Mouse (Mus musculus): ENCODE measurements around the gene Arl15. TPM values are rescaled to one million over a fixed set of nuclear protein-coding genes. Genes with fewer than 3 reads are reported as not detected.

Gene Arl15
- polyA plus RNA-seq, 1 experiment: 1.3 TPM

- H3K4me3 ChIP-seq (ENCODE audit: extremely low read depth, insufficient read depth, insufficient read length): no peak overlapping the region
- H3K27ac ChIP-seq (ENCODE audit: insufficient read depth, low read length): no peak overlapping the region
- H3K4me1 ChIP-seq (ENCODE audit: control insufficient read depth, insufficient read depth, insufficient read length): no peaks in the 10 kb centered on the region
- H3K27me3 ChIP-seq (ENCODE audit: control insufficient read depth, insufficient read depth, low read length): no peaks in the 10 kb centered on the region
- H3K36me3 ChIP-seq (ENCODE audit: control insufficient read depth, insufficient read depth, low read length): no peaks in the 10 kb centered on the region
- TF ChIP-seq CTCF (IDR thresholded peaks at IDR 0.05; ENCODE audit: extremely low read depth, insufficient read depth, insufficient read length, insufficient replicate concordance) (no peak), POLR2A (IDR thresholded peaks at IDR 0.05; ENCODE audit: low read depth, low read length) (no peak)
- 65% methylated on average over 6 of the region's 6 CpGs for WGBS
- no peak for DNase-seq (ENCODE audit: low read depth in 1 of 2, low spot score in 2 of 2)
Measured at GRCm38 (mm10) chr13:113983633-113984032, 189.3 kb downstream of the Arl15 start.

- H3K27ac ChIP-seq (ENCODE audit: insufficient read depth, low read length): no peak overlapping the region
- H3K4me1 ChIP-seq (ENCODE audit: control insufficient read depth, insufficient read depth, insufficient read length): no peaks in the 10 kb centered on the region
- H3K27me3 ChIP-seq (ENCODE audit: control insufficient read depth, insufficient read depth, low read length): no peaks in the 10 kb centered on the region
- no peak for DNase-seq (ENCODE audit: low read depth in 1 of 2, low spot score in 2 of 2)
- H3K36me3 ChIP-seq (ENCODE audit: control insufficient read depth, insufficient read depth, low read length): no peaks in the 10 kb centered on the region
- 95% methylated on average over 4 of the region's 4 CpGs for WGBS
- TF ChIP-seq POLR2A (IDR thresholded peaks at IDR 0.05; ENCODE audit: low read depth, low read length): no peak
- TF ChIP-seq CTCF (IDR thresholded peaks at IDR 0.05; ENCODE audit: extremely low read depth, insufficient read depth, insufficient read length, insufficient replicate concordance): no peak
- H3K4me3 ChIP-seq (ENCODE audit: extremely low read depth, insufficient read depth, insufficient read length): no peak overlapping the region
Measured at GRCm38 (mm10) chr13:113984491-113984890, 190.2 kb downstream of the Arl15 start.

DNA sequence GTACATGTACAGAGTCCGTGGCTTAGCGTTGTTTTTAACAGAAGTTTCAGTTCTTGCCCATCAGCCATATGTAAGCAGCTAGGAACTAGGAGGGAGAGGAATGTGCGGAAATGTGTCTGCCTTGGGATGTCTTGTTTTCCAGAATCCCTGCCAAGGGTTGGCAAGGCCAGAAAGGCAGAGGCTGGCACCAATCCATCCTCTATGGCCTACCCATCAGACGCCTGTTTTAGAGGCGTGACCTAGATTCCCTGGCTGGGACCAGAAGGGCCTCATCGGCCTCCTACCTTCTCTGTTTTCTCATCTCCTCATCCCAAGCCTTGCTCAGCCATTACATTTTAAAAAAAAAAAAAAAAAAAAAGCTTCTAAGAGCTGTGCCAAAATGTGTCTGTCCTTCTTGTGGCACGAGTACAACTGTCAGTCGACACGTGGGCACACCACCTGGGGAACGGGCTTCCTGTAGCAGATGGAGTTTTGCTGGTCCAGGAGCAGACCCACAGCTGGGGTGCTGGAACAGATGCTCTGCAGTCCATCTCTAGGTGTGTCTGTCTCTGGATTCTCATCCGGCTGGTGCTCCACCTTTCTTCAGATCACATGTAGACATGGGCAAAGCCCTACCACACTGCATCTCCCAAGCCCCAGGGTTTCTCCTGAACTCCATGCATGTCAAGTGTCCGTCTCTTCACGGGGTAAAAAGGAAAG lies 192.7 kb downstream of the Arl15 start:
- H3K27ac ChIP-seq (ENCODE audit: insufficient read depth, low read length): no peak overlapping the region
- no peaks in the 10 kb centered on the region for H3K36me3 ChIP-seq (ENCODE audit: control insufficient read depth, insufficient read depth, low read length)
- WGBS: 91% methylated on average over 13 of the region's 13 CpGs
- H3K4me1 ChIP-seq (ENCODE audit: control insufficient read depth, insufficient read depth, insufficient read length): no peaks in the 10 kb centered on the region
- no peak overlapping the region for H3K4me3 ChIP-seq (ENCODE audit: extremely low read depth, insufficient read depth, insufficient read length)
- TF ChIP-seq CTCF (IDR thresholded peaks at IDR 0.05; ENCODE audit: extremely low read depth, insufficient read depth, insufficient read length, insufficient replicate concordance) (no peak), POLR2A (IDR thresholded peaks at IDR 0.05; ENCODE audit: low read depth, low read length) (no peak)
- no peak for DNase-seq (ENCODE audit: low read depth in 1 of 2, low spot score in 2 of 2)
- no peaks in the 10 kb centered on the region for H3K27me3 ChIP-seq (ENCODE audit: control insufficient read depth, insufficient read depth, low read length)

DNA sequence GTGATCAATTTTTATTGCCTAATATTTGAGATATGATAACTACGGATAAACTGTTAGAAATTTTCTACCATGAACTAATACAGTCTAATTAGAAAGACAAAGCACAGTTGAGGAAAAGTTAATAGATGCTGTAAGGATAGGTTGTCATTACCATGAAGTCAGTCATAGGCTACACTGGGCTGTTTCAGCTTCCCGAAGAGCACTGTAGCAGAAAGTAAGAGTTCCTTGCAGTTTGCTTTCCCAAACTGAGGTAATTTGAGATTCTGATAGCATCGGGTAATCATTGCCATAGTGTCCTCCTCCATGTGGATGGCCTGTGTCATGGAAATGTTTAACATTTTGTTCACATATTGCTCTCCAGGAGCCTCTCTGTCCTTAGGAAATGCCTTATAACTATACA lies 195.9 kb downstream of the Arl15 start:
- no peaks in the 10 kb centered on the region for H3K27me3 ChIP-seq (ENCODE audit: control insufficient read depth, insufficient read depth, low read length)
- 95% methylated on average over 3 of the region's 3 CpGs for WGBS
- no peaks in the 10 kb centered on the region for H3K36me3 ChIP-seq (ENCODE audit: control insufficient read depth, insufficient read depth, low read length)
- no peaks in the 10 kb centered on the region for H3K4me1 ChIP-seq (ENCODE audit: control insufficient read depth, insufficient read depth, insufficient read length)
- H3K27ac ChIP-seq (ENCODE audit: insufficient read depth, low read length): no peak overlapping the region
- DNase-seq (ENCODE audit: low read depth in 1 of 2, low spot score in 2 of 2): no peak
- H3K4me3 ChIP-seq (ENCODE audit: extremely low read depth, insufficient read depth, insufficient read length): no peak overlapping the region
- TF ChIP-seq POLR2A (IDR thresholded peaks at IDR 0.05; ENCODE audit: low read depth, low read length) (no peak), CTCF (IDR thresholded peaks at IDR 0.05; ENCODE audit: extremely low read depth, insufficient read depth, insufficient read length, insufficient replicate concordance) (no peak)

- H3K27ac ChIP-seq (ENCODE audit: insufficient read depth, low read length): no peak overlapping the region
- DNase-seq (ENCODE audit: low read depth in 1 of 2, low spot score in 2 of 2): no peak
- H3K36me3 ChIP-seq (ENCODE audit: control insufficient read depth, insufficient read depth, low read length): no peaks in the 10 kb centered on the region
- 93% methylated on average over 10 of the region's 10 CpGs for WGBS
- TF ChIP-seq POLR2A (IDR thresholded peaks at IDR 0.05; ENCODE audit: low read depth, low read length): no peak
- TF ChIP-seq CTCF (IDR thresholded peaks at IDR 0.05; ENCODE audit: extremely low read depth, insufficient read depth, insufficient read length, insufficient replicate concordance): no peak
- no peak overlapping the region for H3K4me3 ChIP-seq (ENCODE audit: extremely low read depth, insufficient read depth, insufficient read length)
- H3K4me1 ChIP-seq (ENCODE audit: control insufficient read depth, insufficient read depth, insufficient read length): no peaks in the 10 kb centered on the region
- H3K27me3 ChIP-seq (ENCODE audit: control insufficient read depth, insufficient read depth, low read length): no peaks in the 10 kb centered on the region
Measured at GRCm38 (mm10) chr13:113990701-113991100, 196.4 kb downstream of the Arl15 start.

DNA sequence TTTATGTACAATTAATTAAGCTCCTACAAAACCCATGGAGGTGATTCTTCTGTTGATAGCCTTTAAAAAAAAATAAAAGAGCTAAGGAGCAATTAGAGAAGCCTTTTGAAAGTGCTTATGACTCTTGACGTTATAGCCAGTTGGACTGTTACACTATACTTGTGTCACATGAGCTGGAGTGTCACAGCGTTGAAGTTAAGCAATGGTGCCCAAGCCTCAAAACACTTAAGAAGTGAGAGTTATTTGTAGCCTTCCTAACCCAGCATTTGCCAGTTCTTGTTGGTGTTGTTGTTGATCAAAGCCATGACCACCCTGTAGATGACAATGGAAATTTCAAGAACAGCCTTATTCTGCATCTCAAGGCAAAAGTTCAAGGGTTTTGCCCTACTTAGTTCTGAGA lies 198.8 kb downstream of the Arl15 start:
- no peaks in the 10 kb centered on the region for H3K27me3 ChIP-seq (ENCODE audit: control insufficient read depth, insufficient read depth, low read length)
- WGBS: 97% methylated on average over 2 of the region's 2 CpGs
- DNase-seq (ENCODE audit: low read depth in 1 of 2, low spot score in 2 of 2): no peak
- H3K36me3 ChIP-seq (ENCODE audit: control insufficient read depth, insufficient read depth, low read length): no peaks in the 10 kb centered on the region
- H3K27ac ChIP-seq (ENCODE audit: insufficient read depth, low read length): no peak overlapping the region
- H3K4me3 ChIP-seq (ENCODE audit: extremely low read depth, insufficient read depth, insufficient read length): no peak overlapping the region
- no peaks in the 10 kb centered on the region for H3K4me1 ChIP-seq (ENCODE audit: control insufficient read depth, insufficient read depth, insufficient read length)
- TF ChIP-seq POLR2A (IDR thresholded peaks at IDR 0.05; ENCODE audit: low read depth, low read length) (no peak), CTCF (IDR thresholded peaks at IDR 0.05; ENCODE audit: extremely low read depth, insufficient read depth, insufficient read length, insufficient replicate concordance) (no peak)

- 92% methylated on average over 6 of the region's 6 CpGs for WGBS
- no peaks in the 10 kb centered on the region for H3K36me3 ChIP-seq (ENCODE audit: control insufficient read depth, insufficient read depth, low read length)
- no peak overlapping the region for H3K4me3 ChIP-seq (ENCODE audit: extremely low read depth, insufficient read depth, insufficient read length)
- DNase-seq (ENCODE audit: low read depth in 1 of 2, low spot score in 2 of 2): no peak
- H3K4me1 ChIP-seq (ENCODE audit: control insufficient read depth, insufficient read depth, insufficient read length): no peaks in the 10 kb centered on the region
- H3K27ac ChIP-seq (ENCODE audit: insufficient read depth, low read length): no peak overlapping the region
- no peaks in the 10 kb centered on the region for H3K27me3 ChIP-seq (ENCODE audit: control insufficient read depth, insufficient read depth, low read length)
- TF ChIP-seq CTCF (IDR thresholded peaks at IDR 0.05; ENCODE audit: extremely low read depth, insufficient read depth, insufficient read length, insufficient replicate concordance) (no peak), POLR2A (IDR thresholded peaks at IDR 0.05; ENCODE audit: low read depth, low read length) (no peak)
Measured at GRCm38 (mm10) chr13:113994586-113994985, 200.3 kb downstream of the Arl15 start.
